Mouse (Mus musculus) ES-Bruce4 (cell line): ENCODE measurements around the gene Ssbp3.

Source experiments
- CTCF ChIP-seq: IDR thresholded peaks from one replicate; pipeline ENCODE4 v1.8.1; 2011; ENCODE audit warnings: low read depth, low read length
- POLR2A ChIP-seq: IDR thresholded peaks from one replicate; pipeline ENCODE4 v1.8.1; 2011; ENCODE audit warnings: low read length; ENCODE audit not compliant: insufficient read depth

DNA sequence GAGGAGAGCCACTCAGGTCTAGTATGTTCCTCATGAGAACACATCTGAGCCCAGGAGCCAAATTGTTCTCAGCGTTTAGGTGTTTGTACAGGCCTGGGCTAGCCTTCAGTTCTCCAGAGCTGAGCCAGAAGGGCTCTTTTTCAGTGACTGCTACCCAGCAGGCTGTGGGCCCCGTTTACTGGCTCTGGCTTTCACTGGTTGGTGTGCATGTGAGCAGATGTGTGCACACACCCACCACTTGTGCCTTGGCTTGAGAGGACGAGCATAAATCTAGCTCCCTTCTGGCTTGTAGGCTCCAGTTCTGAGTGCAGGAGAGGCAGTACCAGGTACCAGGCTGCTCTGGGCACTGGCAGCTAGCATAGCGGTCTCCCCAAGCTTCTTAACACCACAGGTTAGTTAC is 127.8 kb downstream of the Ssbp3 start:
- TF ChIP-seq POLR2A (no peak), CTCF (no peak)
